Mouse (Mus musculus): ENCODE data around the gene Syt14. TPM values are rescaled to one million over a fixed set of nuclear protein-coding genes. Genes with fewer than 3 reads are reported as not detected.

The Syt14 gene
- polyA plus RNA-seq, 1 experiment: 0.87 TPM

DNA sequence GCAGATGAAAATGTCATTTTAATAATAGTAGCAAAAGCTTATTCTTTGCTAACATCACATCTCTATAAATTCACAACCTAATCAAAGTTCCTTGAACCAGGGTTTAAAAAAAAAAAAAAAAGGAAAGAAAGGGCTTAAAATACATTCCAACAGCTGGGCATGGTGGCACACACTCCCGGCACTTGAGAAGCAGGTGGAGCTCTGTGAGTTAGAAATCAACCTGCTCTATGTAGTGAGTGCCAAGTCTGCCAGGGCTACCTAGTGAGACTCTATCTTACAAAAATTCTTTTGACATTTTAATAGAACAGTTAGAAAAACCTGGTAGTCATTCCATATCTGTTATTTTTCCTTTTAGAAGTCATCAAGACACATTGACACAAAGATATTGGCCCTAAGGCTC is 31.0 kb downstream of the Syt14 start:
- Histone ChIP-seq H3K27ac (replicated peaks; ENCODE audit: low read depth, low read length) (no peak overlapping the region), H3K4me1 (ENCODE audit: control insufficient read depth, insufficient read depth, insufficient read length, low read length) (no peaks in the 10 kb centered on the region), H3K4me3 (ENCODE audit: insufficient read depth, low read depth, low read length) (no peak overlapping the region)

DNA sequence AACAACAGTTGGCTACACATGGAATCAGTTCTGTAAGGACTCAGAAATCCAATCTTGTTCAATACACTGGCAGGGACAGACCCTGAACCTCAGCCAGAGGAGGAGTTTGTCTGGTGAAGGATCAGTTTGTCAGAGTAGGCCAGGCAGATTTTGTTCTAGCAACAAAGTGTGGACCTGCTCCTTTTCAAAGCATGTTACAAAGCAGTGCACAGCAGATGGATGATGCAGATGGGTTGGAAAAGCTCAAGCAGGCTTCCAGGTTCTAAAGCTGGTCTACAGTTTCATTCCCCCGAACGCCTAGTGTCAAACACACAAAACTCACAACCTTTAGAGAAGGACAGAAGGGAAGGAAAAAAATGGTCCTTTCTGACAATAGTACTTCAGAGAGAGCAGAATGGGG is 31.6 kb downstream of the Syt14 start:
- Histone ChIP-seq H3K4me1 (ENCODE audit: control insufficient read depth, insufficient read depth, insufficient read length, low read length) (no peaks in the 10 kb centered on the region), H3K4me3 (ENCODE audit: insufficient read depth, low read depth, low read length) (no peak overlapping the region), H3K27ac (replicated peaks; ENCODE audit: low read depth, low read length) (no peak overlapping the region)

DNA sequence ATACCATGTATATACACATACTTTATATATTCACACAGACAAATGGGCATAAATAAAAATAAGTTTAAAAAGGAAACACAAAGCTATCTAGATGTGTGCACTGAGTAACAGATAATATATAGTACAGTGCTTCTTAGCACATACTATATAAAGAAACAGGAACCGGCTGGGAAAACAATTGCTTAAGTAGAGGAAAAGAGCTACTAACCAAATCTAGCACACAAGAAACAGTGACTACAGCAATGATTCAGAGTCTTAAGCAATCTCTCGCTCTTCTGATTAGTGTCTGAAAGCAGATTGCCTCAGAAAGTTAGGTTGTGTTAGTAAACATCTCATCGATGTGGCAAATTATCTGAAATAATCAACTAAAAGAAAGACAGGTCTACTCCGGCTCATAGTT is 33.3 kb downstream of the Syt14 start:
- Histone ChIP-seq H3K4me1 (ENCODE audit: control insufficient read depth, insufficient read depth, insufficient read length, low read length) (no peaks in the 10 kb centered on the region), H3K27ac (replicated peaks; ENCODE audit: low read depth, low read length) (no peak overlapping the region)

DNA sequence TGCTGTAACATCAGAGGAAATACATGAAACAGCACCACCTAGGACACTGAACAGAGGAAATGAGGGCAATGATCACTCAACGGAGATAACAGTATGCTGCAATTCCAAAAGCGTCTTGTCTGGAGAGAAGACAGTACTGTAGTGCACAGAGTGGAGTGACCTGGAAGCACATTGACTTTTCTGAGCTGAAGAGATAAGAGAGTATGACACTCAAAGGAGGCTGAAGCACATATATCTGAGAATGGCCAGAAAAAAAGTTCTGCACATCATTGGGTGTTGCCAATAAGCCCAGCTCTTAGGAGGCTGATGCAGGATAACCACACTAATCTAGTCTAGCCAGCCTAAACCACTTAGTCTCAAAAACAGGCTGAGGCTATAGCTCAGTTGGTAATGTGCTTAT is 34.0 kb downstream of the Syt14 start:
- Histone ChIP-seq H3K4me1 (ENCODE audit: control insufficient read depth, insufficient read depth, insufficient read length, low read length) (no peaks in the 10 kb centered on the region), H3K27ac (replicated peaks; ENCODE audit: low read depth, low read length) (no peak overlapping the region), H3K4me3 (ENCODE audit: insufficient read depth, low read depth, low read length) (no peak overlapping the region)

More for the DNA sequence above, 33.3 kb downstream of the Syt14 start:
- H3K4me3 ChIP-seq (ENCODE audit: insufficient read depth, low read depth, low read length): no peak overlapping the region

DNA sequence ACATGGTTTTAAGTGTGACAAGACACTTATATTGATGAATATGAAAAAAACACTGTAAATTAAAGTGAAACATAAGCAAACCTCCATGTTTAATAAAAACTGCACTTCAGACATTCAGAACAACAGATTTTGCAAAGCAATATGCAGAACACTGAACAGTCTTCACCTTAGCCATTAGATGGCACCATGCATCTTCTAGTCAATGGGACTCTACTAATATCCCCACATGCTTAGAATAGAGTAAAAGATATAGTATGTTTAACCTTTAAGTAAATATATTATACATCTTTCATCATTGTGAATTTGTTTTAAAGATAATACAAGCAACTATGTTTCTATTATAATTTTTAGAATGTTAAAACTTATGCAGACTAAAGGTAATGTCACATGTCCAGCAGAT is 34.7 kb downstream of the Syt14 start:
- no peak overlapping the region for H3K27ac ChIP-seq (replicated peaks; ENCODE audit: low read depth, low read length)
- H3K4me1 ChIP-seq (ENCODE audit: control insufficient read depth, insufficient read depth, insufficient read length, low read length): no peaks in the 10 kb centered on the region
- no peak overlapping the region for H3K4me3 ChIP-seq (ENCODE audit: insufficient read depth, low read depth, low read length)

DNA sequence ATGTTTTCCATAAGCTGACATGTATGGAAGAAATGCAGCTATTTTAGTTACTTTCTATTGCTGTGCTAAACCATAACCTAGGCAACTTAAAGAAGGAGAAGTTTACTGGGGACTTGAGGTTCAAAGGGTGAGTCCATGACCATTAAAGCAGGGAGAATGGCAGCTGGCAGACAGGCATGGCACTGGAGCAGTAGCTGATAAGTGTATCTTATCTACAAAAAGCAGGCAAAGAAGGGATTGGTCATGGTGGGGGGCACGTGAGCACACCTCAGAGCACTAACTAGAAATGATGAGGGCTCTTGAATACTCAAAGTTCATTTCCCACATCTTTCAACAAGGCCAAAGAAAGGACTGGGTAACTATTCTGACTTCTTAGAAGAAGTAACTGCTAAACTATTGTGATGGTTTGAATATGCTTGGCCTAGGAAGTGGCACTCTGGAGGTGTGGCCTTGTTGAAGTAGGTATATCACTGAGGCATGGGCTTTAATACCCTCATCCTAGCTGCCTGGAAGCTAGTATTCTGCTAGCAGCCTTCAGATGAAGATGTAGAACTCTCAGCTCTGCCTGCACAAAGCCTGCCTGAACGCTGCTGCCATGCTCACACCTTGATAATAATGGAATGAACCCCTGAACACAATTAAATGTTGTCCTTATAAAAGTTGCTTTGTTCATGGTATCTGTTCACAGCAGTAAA is 41.2 kb downstream of the Syt14 start:
- Histone ChIP-seq H3K4me1 (ENCODE audit: control insufficient read depth, insufficient read depth, insufficient read length, low read length) (no peaks in the 10 kb centered on the region), H3K27ac (replicated peaks; ENCODE audit: low read depth, low read length) (no peak overlapping the region), H3K4me3 (ENCODE audit: insufficient read depth, low read depth, low read length) (no peak overlapping the region)

DNA sequence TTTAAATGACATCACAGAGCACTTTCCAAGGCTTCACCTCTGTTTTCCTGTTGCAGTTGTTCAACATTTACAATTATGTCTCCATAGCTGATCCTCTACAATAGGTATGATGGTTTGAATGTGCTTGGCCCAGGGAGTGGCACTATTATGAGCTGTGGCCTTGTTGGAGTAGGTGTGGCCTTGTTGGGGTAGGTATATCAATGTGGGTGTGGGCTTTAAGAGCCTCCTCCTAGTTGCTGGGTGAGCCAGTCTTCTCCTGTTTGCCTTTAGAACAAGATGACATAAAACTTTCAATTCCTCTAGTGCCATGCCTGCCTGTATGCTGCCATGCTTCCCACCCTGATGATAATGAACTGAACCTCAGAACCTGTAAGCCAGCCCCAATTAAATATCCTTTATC is 42.1 kb downstream of the Syt14 start:
- Histone ChIP-seq H3K4me1 (ENCODE audit: control insufficient read depth, insufficient read depth, insufficient read length, low read length) (no peaks in the 10 kb centered on the region), H3K4me3 (ENCODE audit: insufficient read depth, low read depth, low read length) (no peak overlapping the region), H3K27ac (replicated peaks; ENCODE audit: low read depth, low read length) (no peak overlapping the region)

DNA sequence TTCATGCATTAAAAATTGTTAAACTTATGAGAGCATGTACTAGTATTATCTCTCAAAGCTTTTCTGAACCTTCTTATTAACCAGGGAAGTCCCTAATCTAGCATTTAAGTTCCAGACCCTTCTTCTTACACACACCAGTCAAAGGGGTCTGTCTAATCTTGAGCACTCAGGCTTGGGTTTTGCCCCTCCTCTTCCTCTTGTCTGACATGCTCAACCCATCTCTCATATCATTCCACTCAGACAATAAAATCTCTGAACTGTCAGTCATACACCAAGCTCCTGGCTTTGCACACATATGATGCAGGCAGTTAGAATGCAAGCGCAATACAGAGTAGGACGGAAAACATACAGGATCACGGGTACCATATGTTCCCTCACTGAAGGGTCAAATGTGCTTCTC is 48.4 kb downstream of the Syt14 start:
- Histone ChIP-seq H3K27ac (replicated peaks; ENCODE audit: low read depth, low read length) (no peak overlapping the region), H3K4me3 (ENCODE audit: insufficient read depth, low read depth, low read length) (no peak overlapping the region), H3K4me1 (ENCODE audit: control insufficient read depth, insufficient read depth, insufficient read length, low read length) (no peaks in the 10 kb centered on the region; the same call in 1 of the 2 replicates)

DNA sequence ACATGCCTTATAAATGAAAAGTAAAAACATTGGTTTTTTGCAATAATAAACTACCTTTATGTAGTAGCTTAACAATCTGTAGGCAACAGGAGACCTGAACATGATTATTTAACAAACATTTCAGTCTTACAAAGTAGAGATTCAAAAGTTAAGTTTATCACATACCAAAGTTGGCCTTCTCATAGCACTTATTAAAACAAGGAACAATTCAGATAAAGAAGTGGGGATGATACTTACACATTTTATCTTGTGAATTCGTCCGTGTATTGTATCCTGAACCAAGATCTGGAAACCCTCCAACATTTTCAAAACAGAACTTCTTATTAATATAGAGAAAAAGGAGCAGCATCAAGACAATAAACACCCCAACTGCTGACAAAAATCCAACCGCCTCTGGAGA is 49.1 kb downstream of the Syt14 start:
- H3K4me3 ChIP-seq (ENCODE audit: insufficient read depth, low read depth, low read length): no peak overlapping the region
- no peak overlapping the region for H3K27ac ChIP-seq (replicated peaks; ENCODE audit: low read depth, low read length)
- no peaks in the 10 kb centered on the region; the same call in 1 of the 2 replicates for H3K4me1 ChIP-seq (ENCODE audit: control insufficient read depth, insufficient read depth, insufficient read length, low read length)

DNA sequence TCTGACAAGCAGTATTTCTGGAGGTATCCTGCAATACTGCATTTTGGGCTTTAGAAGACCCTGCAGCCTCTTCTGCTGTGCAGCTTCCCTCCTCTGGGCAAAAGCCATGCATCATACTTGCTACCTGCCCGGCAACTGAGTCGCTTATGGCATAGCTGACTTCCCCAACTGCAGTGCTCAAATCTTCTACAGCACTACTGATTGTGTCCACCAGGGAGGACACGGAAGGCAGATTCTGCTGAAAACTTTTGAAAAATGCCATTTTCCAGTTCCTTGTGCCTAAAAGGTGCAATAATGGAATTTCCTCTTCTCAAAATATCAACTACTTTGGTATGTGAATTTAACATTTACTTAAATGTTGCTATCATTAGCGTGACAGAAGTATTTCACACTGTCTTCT is 51.2 kb downstream of the Syt14 start:
- H3K27ac ChIP-seq (replicated peaks; ENCODE audit: low read depth, low read length): no peak overlapping the region
- no peaks in the 10 kb centered on the region; the same call in 1 of the 2 replicates for H3K4me1 ChIP-seq (ENCODE audit: control insufficient read depth, insufficient read depth, insufficient read length, low read length)
- H3K4me3 ChIP-seq (ENCODE audit: insufficient read depth, low read depth, low read length): no peak overlapping the region

DNA sequence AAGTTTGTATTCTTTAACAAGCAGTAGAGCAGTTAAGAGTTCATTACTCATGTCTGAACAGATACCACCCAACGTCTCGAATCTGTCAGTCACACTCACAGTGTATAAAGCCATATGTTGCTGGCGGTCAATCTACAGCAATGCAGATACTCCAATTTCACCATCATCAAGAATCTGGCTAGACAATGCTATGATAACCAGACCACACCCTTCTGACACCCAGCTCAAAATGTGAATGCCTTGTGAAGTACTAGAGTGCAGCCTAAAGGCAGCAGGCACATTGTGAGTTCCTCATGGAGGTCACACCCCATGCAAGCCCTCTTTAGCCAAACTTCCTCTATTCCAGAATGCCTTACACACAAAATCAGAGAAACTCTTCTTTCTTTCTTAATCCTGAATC is 53.9 kb downstream of the Syt14 start:
- H3K27ac ChIP-seq (replicated peaks; ENCODE audit: low read depth, low read length): no peak overlapping the region
- H3K4me1 ChIP-seq (ENCODE audit: control insufficient read depth, insufficient read depth, insufficient read length, low read length): no peaks in the 10 kb centered on the region; the same call in 1 of the 2 replicates
- H3K4me3 ChIP-seq (ENCODE audit: insufficient read depth, low read depth, low read length): no peak overlapping the region

DNA sequence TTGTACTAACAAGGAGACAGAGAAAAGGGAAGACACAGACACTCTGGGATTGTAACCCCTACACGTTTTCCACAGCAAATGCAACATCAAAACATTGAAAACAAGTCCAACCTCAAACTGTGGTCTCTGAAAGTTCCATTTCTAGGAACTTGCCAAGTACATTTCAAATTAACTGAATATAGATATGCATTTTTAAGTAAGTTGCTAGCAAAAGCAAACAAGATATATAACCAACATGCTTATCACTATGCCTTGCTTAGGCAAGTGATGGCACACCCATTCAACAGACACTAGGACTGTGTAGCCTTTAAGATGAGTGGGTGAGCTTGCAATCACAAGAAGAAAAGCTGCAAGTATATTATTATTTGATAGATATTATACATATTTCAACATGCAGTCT is 54.5 kb downstream of the Syt14 start:
- Histone ChIP-seq H3K27ac (replicated peaks; ENCODE audit: low read depth, low read length) (no peak overlapping the region), H3K4me1 (ENCODE audit: control insufficient read depth, insufficient read depth, insufficient read length, low read length) (no peaks in the 10 kb centered on the region; the same call in 1 of the 2 replicates), H3K4me3 (ENCODE audit: insufficient read depth, low read depth, low read length) (no peak overlapping the region)

DNA sequence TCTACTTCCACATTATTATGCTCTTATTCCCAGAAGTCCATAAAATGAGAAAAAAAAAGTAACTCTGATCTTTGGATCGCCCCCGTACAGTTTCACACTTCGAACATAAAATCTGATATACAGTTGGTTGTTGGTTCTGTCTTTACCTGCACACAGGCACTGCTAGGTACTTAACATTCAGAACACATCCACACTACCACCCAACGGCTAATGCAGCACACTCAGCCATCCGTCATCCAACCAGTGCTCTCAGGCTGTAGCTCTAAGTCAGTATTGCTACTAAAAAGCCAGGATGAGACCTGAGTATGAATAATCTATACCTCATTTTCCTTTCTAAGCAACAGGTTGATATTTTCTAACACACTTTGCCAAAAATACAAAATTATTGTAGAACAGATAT is 73.3 kb downstream of the Syt14 start:
- no peak overlapping the region for H3K4me3 ChIP-seq (ENCODE audit: insufficient read depth, low read depth, low read length)
- H3K4me1 ChIP-seq (ENCODE audit: control insufficient read depth, insufficient read depth, insufficient read length, low read length): no peaks in the 10 kb centered on the region
- no peak overlapping the region for H3K27ac ChIP-seq (replicated peaks; ENCODE audit: low read depth, low read length)

DNA sequence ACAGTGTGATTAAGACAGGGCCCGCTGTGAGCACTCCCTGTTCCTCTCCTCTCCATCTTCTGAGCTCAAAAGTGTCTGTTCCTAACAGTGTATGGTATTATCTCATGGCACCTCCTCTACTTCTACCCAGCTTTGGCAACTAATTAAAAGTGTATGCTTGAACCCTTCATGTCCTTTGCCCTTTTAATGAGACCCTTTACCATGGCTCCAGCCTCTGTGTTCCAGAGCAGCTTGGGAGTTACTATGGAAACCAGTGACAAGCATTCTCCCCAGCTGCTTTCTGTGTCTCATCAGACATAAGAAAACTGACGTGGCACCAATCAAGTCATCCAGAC is 87.8 kb downstream of the Syt14 start:
- Histone ChIP-seq H3K4me3 (ENCODE audit: insufficient read depth, low read depth, low read length) (no peak overlapping the region), H3K4me1 (ENCODE audit: control insufficient read depth, insufficient read depth, insufficient read length, low read length) (no peaks in the 10 kb centered on the region), H3K27ac (replicated peaks; ENCODE audit: low read depth, low read length) (no peak overlapping the region)

DNA sequence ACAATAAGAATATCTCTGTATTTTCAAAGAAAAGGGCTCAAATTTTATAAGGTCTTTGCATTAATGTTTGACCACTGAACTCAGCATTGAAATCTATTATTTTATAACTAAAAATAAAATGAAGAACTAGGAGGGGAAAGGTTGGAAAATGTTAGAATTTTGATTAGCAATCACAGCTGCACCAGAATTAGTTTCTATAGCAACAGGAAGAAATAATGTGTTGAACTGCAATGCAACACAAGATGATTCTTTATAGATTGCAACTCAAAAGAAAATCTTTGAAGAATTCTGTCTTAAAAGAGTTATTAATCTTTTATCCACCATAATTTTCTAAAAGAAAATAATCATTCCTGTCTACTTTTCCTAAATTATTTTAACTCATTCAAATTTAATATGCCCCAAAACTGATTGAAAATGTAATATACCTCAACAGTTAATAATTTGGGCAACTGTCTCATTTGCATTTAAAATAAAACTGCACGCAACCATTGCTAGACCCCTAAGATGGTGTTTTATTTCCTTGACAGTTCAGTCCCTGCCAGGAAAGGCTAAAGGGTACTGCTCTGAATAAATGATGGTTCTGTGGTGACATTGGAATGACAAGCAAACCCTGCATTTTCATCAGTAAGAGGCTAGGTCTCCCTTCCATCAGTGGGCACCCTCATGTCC is 88.3 kb downstream of the Syt14 start:
- Histone ChIP-seq H3K4me1 (ENCODE audit: control insufficient read depth, insufficient read depth, insufficient read length, low read length) (no peaks in the 10 kb centered on the region), H3K27ac (replicated peaks; ENCODE audit: low read depth, low read length) (no peak overlapping the region), H3K4me3 (ENCODE audit: insufficient read depth, low read depth, low read length) (no peak overlapping the region)

DNA sequence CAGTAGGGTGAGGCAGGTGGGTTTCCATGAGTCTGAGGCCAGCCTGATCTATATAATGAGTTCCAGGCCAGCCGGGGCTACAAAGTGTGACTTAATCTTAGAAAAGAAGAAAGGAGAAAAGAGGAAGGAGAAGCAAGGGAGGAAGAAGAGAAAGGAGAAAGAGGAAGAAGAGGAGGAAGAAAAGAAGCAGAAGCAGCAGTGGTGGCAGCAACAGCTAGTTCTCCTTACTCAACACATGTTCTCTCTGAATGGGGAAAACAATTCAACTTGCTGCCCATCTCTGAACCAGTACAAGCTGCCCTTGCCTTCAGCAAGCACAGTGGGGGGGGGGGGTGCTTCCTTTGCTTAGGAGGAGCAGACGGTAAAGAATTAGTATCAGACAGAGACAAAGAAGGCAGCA is 96.5 kb downstream of the Syt14 start:
- no peak overlapping the region for H3K27ac ChIP-seq (replicated peaks; ENCODE audit: low read depth, low read length)
- no peaks in the 10 kb centered on the region for H3K4me1 ChIP-seq (ENCODE audit: control insufficient read depth, insufficient read depth, insufficient read length, low read length)
- H3K4me3 ChIP-seq (ENCODE audit: insufficient read depth, low read depth, low read length): no peak overlapping the region

All from brown adipose tissue, adult 24 weeks (tissue).